Mouse (Mus musculus) embryo, embryonic 11 days (tissue): ENCODE measurements at regions not wholly inside any gene's neighbourhood (a gene's known extent, or its start where the extent isn't known, plus 50 kb on each side); places are given as distances from the start of the nearest gene placed in this dataset.
"Not testable (repeated sequence)": the region's sequence is repeated elsewhere in the genome, so short reads cannot be mapped to it uniquely, and the experiment has no call there.

Source experiments
- DNase-seq: peaks from one replicate; pipeline ENCODE4 v3.0.0-alpha.2; 2015

GRCm38 (mm10) chr2:123655551-123655950 lies 434.2 kb upstream of the Sema6d start:
- no peak for DNase-seq

GRCm38 (mm10) chr2:123688290-123689030 lies 401.3 kb upstream of the Sema6d start:
- no peak for DNase-seq

- no peak for DNase-seq
Measured at GRCm38 (mm10) chr2:123689801-123690200, 400.0 kb upstream of the Sema6d start.

- no peak for DNase-seq
Measured at GRCm38 (mm10) chr2:123739688-123740087, 350.1 kb upstream of the Sema6d start.

- DNase-seq = no peak
Measured at GRCm38 (mm10) chr2:123740541-123740940, 349.2 kb upstream of the Sema6d start.

- no peak for DNase-seq
Measured at GRCm38 (mm10) chr2:123754220-123754619, 335.5 kb upstream of the Sema6d start.

GRCm38 (mm10) chr2:123754656-123755499 lies 334.9 kb upstream of the Sema6d start:
- not testable (repeated sequence) for DNase-seq

- DNase-seq = no peak
Measured at GRCm38 (mm10) chr2:123799226-123799786, 290.5 kb upstream of the Sema6d start.

GRCm38 (mm10) chr2:123805646-123806045 lies 284.1 kb upstream of the Sema6d start:
- no peak for DNase-seq

- DNase-seq = no peak
Measured at GRCm38 (mm10) chr2:123806370-123806769, 283.4 kb upstream of the Sema6d start.

GRCm38 (mm10) chr2:123813182-123813949 lies 276.4 kb upstream of the Sema6d start:
- DNase-seq = peak; percentile 45

- no peak for DNase-seq
Measured at GRCm38 (mm10) chr2:123813950-123814337, 275.8 kb upstream of the Sema6d start.

- DNase-seq = no peak
Measured at GRCm38 (mm10) chr2:123816627-123817026, 273.1 kb upstream of the Sema6d start.

GRCm38 (mm10) chr2:123833540-123834136 lies 256.1 kb upstream of the Sema6d start:
- DNase-seq = no peak
